Comparison of ENCODE assay signal across 8 mouse cellular contexts in genomic region chr5:122209591-122210368, GRCm38 (mm10). TPM values are rescaled to one million over a fixed set of nuclear protein-coding genes. Genes with fewer than 3 reads are reported as not detected.
DNase-seq lines count a peak whose midpoint lies in the region; ATAC-seq and TF ChIP-seq lines count a peak whose summit lies in the region.

No protein-coding gene starts in this region.

- no peak for TF ChIP-seq CTCF in liver, embryonic 14.5 days (IDR thresholded peaks at IDR 0.05; ENCODE audit: low read depth)

- ATAC-seq in liver, embryonic 14.5 days (ENCODE audit: insufficient read depth): no peak

- WGBS in liver, embryonic 14.5 days (ENCODE audit: insufficient replicate concordance): 11% methylated on average over 16 of the region's 21 CpGs

- intact Hi-C loops in gastrocnemius, postnatal 36 days (cut with DNase I): loop anchor here (10.0 kb wide), 1 partner anchor 325 kb away; no protein-coding TSS in a partner anchor
- intact Hi-C loops in left cerebral cortex, postnatal 36 days (cut with DNase I): no loop called here

- DNase-seq in ES-CJ7 (ENCODE audit: low read depth, low spot score): peak; percentile 96
- DNase-seq in gastrocnemius, postnatal 36 days: peak; percentile 39 to 55
- peak; percentile 82 for DNase-seq in induced T-regulatory cell, adult 2 months (ENCODE audit: low read depth)
- no peak for DNase-seq in liver, embryonic 14.5 days (ENCODE audit: low read depth in 3 of 3, low spot score in 3 of 3)
- DNase-seq in natural killer cell, adult 2 months (ENCODE audit: low spot score in 2 of 2): peak; percentile 43 to 82
- DNase-seq in thymus, postnatal 0 days (ENCODE audit: low spot score): peak; percentile 82
- DNase-seq in left cerebral cortex, postnatal 36 days (ENCODE audit: low spot score in 2 of 2): no peak

- H3K36me3 ChIP-seq in liver, embryonic 14.5 days (replicated peaks; ENCODE audit: control insufficient read depth, insufficient read depth, low read depth): no peaks in the 10 kb centered on the region

- peak overlapping the region; percentile 26 for H3K4me2 ChIP-seq in liver, embryonic 14.5 days (ENCODE audit: low read depth)

- H3K4me1 ChIP-seq in brown adipose tissue, adult 24 weeks (ENCODE audit: control insufficient read depth, insufficient read depth, insufficient read length, low read length): peaks cover 4% of the 10 kb centered on the region; the same call in 1 of the 2 replicates
- H3K4me1 ChIP-seq in liver, embryonic 14.5 days (replicated peaks; ENCODE audit: control insufficient read depth in 2 of 2, insufficient read depth in 2 of 2, low read length in 1 of 2): no peaks in the 10 kb centered on the region

- peak overlapping the region; percentile 67 for H3K4me3 ChIP-seq in brown adipose tissue, adult 24 weeks (ENCODE audit: insufficient read depth, low read depth, low read length)
- peak overlapping the region; percentile 16 to 35; a peak in 3 of 4 replicates for H3K4me3 ChIP-seq in liver, embryonic 14.5 days (ENCODE audit: insufficient read depth in 1 of 2, low read depth in 2 of 2, low read length in 2 of 2)

- no peak for TF ChIP-seq EP300 in liver, embryonic 14.5 days (IDR thresholded peaks at IDR 0.05; ENCODE audit: low read depth)

- no peaks in the 10 kb centered on the region for H3K27me3 ChIP-seq in liver, embryonic 14.5 days (ENCODE audit: control insufficient read depth, insufficient read depth, low read length)

- no peaks in the 10 kb centered on the region for H3K9me3 ChIP-seq in liver, embryonic 14.5 days (ENCODE audit: control insufficient read depth, low read length)

- H3K9ac ChIP-seq in liver, embryonic 14.5 days (replicated peaks): no peak overlapping the region

- no peak overlapping the region for H3K27ac ChIP-seq in brown adipose tissue, adult 24 weeks (replicated peaks; ENCODE audit: low read depth, low read length)
- no peak overlapping the region for H3K27ac ChIP-seq in liver, embryonic 14.5 days

RNA-seq across cellular contexts. Expression of gene Hvcn1, which starts 3.2 kb away (rescaled TPM):
- polyA plus RNA-seq in brown adipose tissue, adult 24 weeks (2012; ENCODE audit: insufficient read depth, insufficient read length, missing spikeins): 5.7 and 7.7 TPM in 2 replicates
- under 1 TPM; 0.37 to 0.77 TPM for total RNA-seq in gastrocnemius, postnatal 36 days (2021)
- 1.2 and 1.3 TPM in 2 replicates for polyA plus RNA-seq in liver, embryonic 14.5 days (2012; rRNA removed)
- polyA plus RNA-seq in liver, embryonic 14.5 days (2014; fragmentation: Nextera tagmentation; extraction: Ambion mirVana): 1.5 and 1.6 TPM in 2 replicates
- polyA plus RNA-seq in thymus, postnatal 0 days (2015; fragmentation: Nextera tagmentation; extraction: Ambion mirVana): 22.3 and 24.6 TPM in 2 replicates
- 1 to 10 TPM; 2.6 to 2.7 TPM for total RNA-seq in left cerebral cortex, postnatal 36 days (2021)

RNA-seq across cellular contexts. Expression of gene Ppp1cc, which starts 51.7 kb away (rescaled TPM):
- polyA plus RNA-seq in brown adipose tissue, adult 24 weeks (2012; ENCODE audit: insufficient read depth, insufficient read length, missing spikeins): 85.4 and 119 TPM in 2 replicates
- 100 to 1,000 TPM; 138 to 139 TPM for total RNA-seq in gastrocnemius, postnatal 36 days (2021)
- polyA plus RNA-seq in liver, embryonic 14.5 days (2012; rRNA removed): 84.5 and 119 TPM in 2 replicates
- 139 and 165 TPM in 2 replicates for polyA plus RNA-seq in liver, embryonic 14.5 days (2014; fragmentation: Nextera tagmentation; extraction: Ambion mirVana)
- polyA plus RNA-seq in thymus, postnatal 0 days (2015; fragmentation: Nextera tagmentation; extraction: Ambion mirVana): 321 and 340 TPM in 2 replicates
- total RNA-seq in left cerebral cortex, postnatal 36 days (2021): 100 to 1,000 TPM; 154 to 200 TPM

RNA-seq across cellular contexts. Expression of gene Tctn1, which starts 54.5 kb away (rescaled TPM):
- polyA plus RNA-seq in brown adipose tissue, adult 24 weeks (2012; ENCODE audit: insufficient read depth, insufficient read length, missing spikeins): 1.2 and 2.9 TPM in 2 replicates
- 1 to 10 TPM; 1.6 to 2.2 TPM for total RNA-seq in gastrocnemius, postnatal 36 days (2021)
- 1.7 and 2.0 TPM in 2 replicates for polyA plus RNA-seq in liver, embryonic 14.5 days (2012; rRNA removed)
- 0.50 and 0.58 TPM in 2 replicates for polyA plus RNA-seq in liver, embryonic 14.5 days (2014; fragmentation: Nextera tagmentation; extraction: Ambion mirVana)
- polyA plus RNA-seq in thymus, postnatal 0 days (2015; fragmentation: Nextera tagmentation; extraction: Ambion mirVana): 1.8 and 3.3 TPM in 2 replicates
- total RNA-seq in left cerebral cortex, postnatal 36 days (2021): 10 to 100 TPM; 12.2 to 14.5 TPM

Comparison
In these comparisons a context has a peak if more than half of its experiments do, and no peak if none do; other contexts are left out.
1. DNase-seq: peak in ES-CJ7 (single experiment), gastrocnemius, postnatal 36 days (2 of 2), induced T-regulatory cell, adult 2 months (single experiment), natural killer cell, adult 2 months (2 of 2) and thymus, postnatal 0 days (single experiment); none in liver, embryonic 14.5 days (0 of 3) and left cerebral cortex, postnatal 36 days (0 of 2).